Mouse (Mus musculus) embryonic fibroblast, embryonic 13.5 days (primary cell): ENCODE results near the gene Ugt1a8. TPM values are rescaled to one million over a fixed set of nuclear protein-coding genes. Genes with fewer than 3 reads are reported as not detected.

Experiments
- H3K27ac ChIP-seq: 2 replicates; pipeline ENCODE4 v1.5.1; 2012; ENCODE audit warnings: low read length, control low read depth, inconsistent platforms; ENCODE audit not compliant: insufficient read depth
- H3K4me1 ChIP-seq: 2 replicates; pipeline ENCODE4 v1.6.1; 2011; ENCODE audit warnings: low read length; ENCODE audit not compliant: control insufficient read depth, insufficient read depth
- H3K4me3 ChIP-seq: 2 replicates; pipeline ENCODE4 v1.5.1; 2011; ENCODE audit warnings: mild to moderate bottlenecking, control low read depth, low read length; ENCODE audit not compliant: insufficient read depth
- CTCF ChIP-seq: IDR thresholded peaks from 2 replicates; pipeline ENCODE4 v1.5.1; 2011; ENCODE audit warnings: mild to moderate bottlenecking, control low read depth, low read length, moderate library complexity, borderline replicate concordance; ENCODE audit not compliant: insufficient read depth
- POLR2A ChIP-seq: IDR thresholded peaks from 2 replicates; pipeline ENCODE4 v1.6.1; 2011; ENCODE audit warnings: low read depth, mild to moderate bottlenecking, control low read depth, low read length, moderate library complexity
- polyA plus RNA-seq: library from polyadenylated mRNA; stranded (reverse); fragments of >200 nt; gene quantifications from 2 replicates; pipeline ENCODE4 v1.2.4, GENCODE M21; 2011; ENCODE audit warnings: low read depth; ENCODE audit not compliant: missing spikeins, insufficient read length

Gene Ugt1a8
- polyA plus RNA-seq, 1 experiment = not detected

- H3K27ac ChIP-seq = no peak overlapping the region
- no peaks in the 10 kb centered on the region for H3K4me1 ChIP-seq
- no peak overlapping the region for H3K4me3 ChIP-seq
- no peak for TF ChIP-seq CTCF
- no peak for TF ChIP-seq POLR2A
Measured at GRCm38 (mm10) chr1:88238771-88239170, 151.2 kb downstream of the Ugt1a8 start.

GRCm38 (mm10) chr1:88240072-88240471 lies 152.5 kb downstream of the Ugt1a8 start:
- TF ChIP-seq CTCF = no peak
- no peak for TF ChIP-seq POLR2A
- H3K27ac ChIP-seq = no peak overlapping the region

GRCm38 (mm10) chr1:88240579-88240978 lies 153.0 kb downstream of the Ugt1a8 start:
- Histone ChIP-seq H3K4me1 (no peaks in the 10 kb centered on the region), H3K4me3 (no peak overlapping the region), H3K27ac (no peak overlapping the region)
- TF ChIP-seq POLR2A = no peak
- no peak for TF ChIP-seq CTCF

More at GRCm38 (mm10) chr1:88240072-88240471, 152.5 kb downstream of the Ugt1a8 start:
- no peak overlapping the region for H3K4me3 ChIP-seq
- H3K4me1 ChIP-seq = no peaks in the 10 kb centered on the region

- H3K4me1 ChIP-seq = no peaks in the 10 kb centered on the region
- no peak overlapping the region for H3K4me3 ChIP-seq
- TF ChIP-seq POLR2A (no peak), CTCF (no peak)
- H3K27ac ChIP-seq = no peak overlapping the region
Measured at GRCm38 (mm10) chr1:88243861-88244260, 156.2 kb downstream of the Ugt1a8 start.

GRCm38 (mm10) chr1:88245881-88246280 lies 158.3 kb downstream of the Ugt1a8 start:
- H3K27ac ChIP-seq = no peak overlapping the region
- H3K4me1 ChIP-seq = no peaks in the 10 kb centered on the region
- no peak for TF ChIP-seq POLR2A
- no peak for TF ChIP-seq CTCF
- no peak overlapping the region for H3K4me3 ChIP-seq

GRCm38 (mm10) chr1:88246386-88246785 lies 158.8 kb downstream of the Ugt1a8 start:
- Histone ChIP-seq H3K4me3 (no peak overlapping the region), H3K27ac (no peak overlapping the region), H3K4me1 (no peaks in the 10 kb centered on the region)
- TF ChIP-seq CTCF (no peak), POLR2A (no peak)

GRCm38 (mm10) chr1:88247660-88248059 lies 160.0 kb downstream of the Ugt1a8 start:
- TF ChIP-seq POLR2A (no peak), CTCF (no peak)
- H3K4me3 ChIP-seq = no peak overlapping the region
- no peaks in the 10 kb centered on the region for H3K4me1 ChIP-seq
- H3K27ac ChIP-seq = no peak overlapping the region

GRCm38 (mm10) chr1:88248658-88249057 lies 161.0 kb downstream of the Ugt1a8 start:
- Histone ChIP-seq H3K4me1 (no peaks in the 10 kb centered on the region), H3K4me3 (no peak overlapping the region), H3K27ac (no peak overlapping the region)
- no peak for TF ChIP-seq CTCF
- no peak for TF ChIP-seq POLR2A

- no peaks in the 10 kb centered on the region for H3K4me1 ChIP-seq
- no peak overlapping the region for H3K27ac ChIP-seq
- H3K4me3 ChIP-seq = no peak overlapping the region
- TF ChIP-seq CTCF = no peak
Measured at GRCm38 (mm10) chr1:88249596-88249995, 162.0 kb downstream of the Ugt1a8 start.

GRCm38 (mm10) chr1:88250023-88250422 lies 162.4 kb downstream of the Ugt1a8 start:
- Histone ChIP-seq H3K4me1 (no peaks in the 10 kb centered on the region), H3K27ac (no peak overlapping the region), H3K4me3 (no peak overlapping the region)
- no peak for TF ChIP-seq POLR2A
- no peak for TF ChIP-seq CTCF

GRCm38 (mm10) chr1:88253106-88253505 lies 165.5 kb downstream of the Ugt1a8 start:
- TF ChIP-seq POLR2A (no peak), CTCF (no peak)
- H3K4me1 ChIP-seq = no peaks in the 10 kb centered on the region
- H3K27ac ChIP-seq = no peak overlapping the region
- no peak overlapping the region for H3K4me3 ChIP-seq
